Mouse (Mus musculus) yolk sac, embryonic 10.5 days (tissue): ENCODE data around the gene Sec62.

ENCODE experiments used
- DNase-seq: peaks from one replicate; pipeline ENCODE4 v3.0.0-alpha.2; 2017; ENCODE audit warnings: low spot score

Sec62 gene

GRCm38 (mm10) chr3:30792737-30793402 lies at the start of gene Sec62:
Gene Sec62, plus strand, starts transcription at chr3:30792875.
- peak; percentile 92 for DNase-seq

GRCm38 (mm10) chr3:30742891-30743290 lies 49.8 kb upstream of the Sec62 start:
- DNase-seq: no peak

- DNase-seq: no peak
Measured at GRCm38 (mm10) chr3:30746006-30746405, 46.7 kb upstream of the Sec62 start, which contains the start of gene Samd7. Gene Samd7, plus strand, starts transcription at chr3:30746293.

GRCm38 (mm10) chr3:30748316-30748715 lies 44.4 kb upstream of the Sec62 start:
- no peak for DNase-seq

GRCm38 (mm10) chr3:30754696-30755095 lies 38.0 kb upstream of the Sec62 start:
- DNase-seq: no peak

- no peak for DNase-seq
Measured at GRCm38 (mm10) chr3:30764877-30765276, 27.8 kb upstream of the Sec62 start.

GRCm38 (mm10) chr3:30765311-30766027 lies 27.2 kb upstream of the Sec62 start:
- peak; percentile 59 for DNase-seq

GRCm38 (mm10) chr3:30766177-30766576 lies 26.5 kb upstream of the Sec62 start:
- DNase-seq: peak; percentile 5

- no peak for DNase-seq
Measured at GRCm38 (mm10) chr3:30767271-30767670, 25.4 kb upstream of the Sec62 start.

GRCm38 (mm10) chr3:30769755-30770515 lies 22.7 kb upstream of the Sec62 start:
- no peak for DNase-seq

- DNase-seq: no peak
Measured at GRCm38 (mm10) chr3:30771560-30771959, 21.1 kb upstream of the Sec62 start.

GRCm38 (mm10) chr3:30772631-30773030 lies 20.0 kb upstream of the Sec62 start:
- DNase-seq: no peak

GRCm38 (mm10) chr3:30774677-30775076 lies 18.0 kb upstream of the Sec62 start:
- DNase-seq: no peak

- DNase-seq: no peak
Measured at GRCm38 (mm10) chr3:30777984-30778383, 14.7 kb upstream of the Sec62 start.

- DNase-seq: peak; percentile 57
Measured at GRCm38 (mm10) chr3:30788531-30788930, 4.1 kb upstream of the Sec62 start.

GRCm38 (mm10) chr3:30793403-30794221 lies 937 bp downstream of the Sec62 start:
- DNase-seq: peak; percentile 42

GRCm38 (mm10) chr3:30802171-30802570 lies 9.5 kb downstream of the Sec62 start:
- DNase-seq: no peak

- peak; percentile 57 for DNase-seq
Measured at GRCm38 (mm10) chr3:30812881-30813280, 20.2 kb downstream of the Sec62 start.

GRCm38 (mm10) chr3:30818630-30819125 lies 26.0 kb downstream of the Sec62 start:
- no peak for DNase-seq

- no peak for DNase-seq
Measured at GRCm38 (mm10) chr3:30822163-30822562, 29.5 kb downstream of the Sec62 start.

GRCm38 (mm10) chr3:30826069-30826468 lies 33.4 kb downstream of the Sec62 start:
- DNase-seq: no peak
